Mouse (Mus musculus) thymus, adult 2 months (tissue): Measurements from ENCODE around the gene Grem1.

Experiments used
- CTCF ChIP-seq: fragments of 200-500 bp; IDR thresholded peaks from 2 replicates; pipeline ENCODE4 v1.5.1; 2012; ENCODE audit warnings: mild to moderate bottlenecking, control low read depth, low read length, moderate library complexity, borderline replicate concordance; ENCODE audit not compliant: control insufficient read depth, poor library complexity, insufficient read depth; ENCODE audit errors: extremely low read depth
- POLR2A ChIP-seq: fragments of 200-500 bp; IDR thresholded peaks from 2 replicates; pipeline ENCODE4 v1.6.1; 2012; ENCODE audit warnings: mild to moderate bottlenecking, low read length, control low read depth, moderate library complexity; ENCODE audit not compliant: control insufficient read depth, poor library complexity, insufficient read depth; ENCODE audit errors: extremely low read depth

DNA sequence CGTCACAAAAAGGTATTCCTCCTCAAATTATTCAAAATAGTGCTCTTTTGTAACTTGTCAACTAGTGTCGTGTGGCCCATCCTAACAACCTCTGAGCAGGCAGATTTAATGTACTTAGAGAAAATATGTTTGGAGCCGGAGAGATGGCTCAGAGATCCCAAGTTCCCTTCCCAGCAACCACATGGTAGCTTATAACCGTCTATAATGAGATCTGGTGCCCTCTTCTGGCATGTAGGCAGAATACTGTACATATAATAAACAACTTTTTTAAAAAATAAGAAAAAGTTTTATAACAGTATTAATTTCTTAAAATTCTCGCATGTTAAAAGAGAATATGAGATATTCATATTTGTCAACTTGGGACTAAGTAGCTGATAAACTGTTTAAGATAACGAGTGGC is 19.6 kb upstream of the Grem1 start:
- TF ChIP-seq CTCF, result no peak
- no peak for TF ChIP-seq POLR2A
